Mouse (Mus musculus) adrenal gland, postnatal 36 days (tissue): Measurements from ENCODE around the gene Dlgap3. TPM values are rescaled to one million over a fixed set of nuclear protein-coding genes. Genes with fewer than 3 reads are reported as not detected.
A peak's percentile ranks its signal among the peaks of the same experiment; 100 is the strongest.

Source experiments
- DNase-seq, 2 experiments: peaks; one replicate each; pipeline ENCODE4 v3.0.0; 2021; ENCODE audit warnings: mixed read lengths in 1 of 2
- long read RNA-seq, 2 experiments: library from polyadenylated mRNA; stranded (forward); transcript quantifications; one replicate each; pipeline ENCODE4 v2.0.0; 2021; ENCODE audit warnings: borderline sequencing depth in 2 of 2
- total RNA-seq, 2 experiments: library from RNA; stranded (reverse); gene quantifications; 2 replicates each; pipeline ENCODE4 v1.2.3; 2021

Gene Dlgap3
- 1 to 10 TPM; 3.1 to 5.6 TPM for total RNA-seq
- long read RNA-seq, experiment 1, partial matches to known transcripts = 2 of 2 reads
- long read RNA-seq, experiment 1, other reads (novel, unspliced or antisense) = 0 of 2 reads
- long read RNA-seq, experiment 2, partial matches to known transcripts = 0 of 4 reads
- long read RNA-seq, experiment 2, other reads (novel, unspliced or antisense) = 3 of 4 reads

GRCm38 (mm10) chr4:127168914-127169345, at the start of gene Dlgap3:
TSS of gene Dlgap3 (plus strand) at chr4:127169204.
- DNase-seq = peak; percentile 54 to 69

GRCm38 (mm10) chr4:127123391-127123790, 45.6 kb upstream of the Dlgap3 start, which contains the start of gene Tmem35b:
TSS of gene Tmem35b (plus strand) at chr4:127123691.
- DNase-seq = no peak

- no peak for DNase-seq
Observed at GRCm38 (mm10) chr4:127124331-127124730, 44.7 kb upstream of the Dlgap3 start.

GRCm38 (mm10) chr4:127125834-127126463, 43.1 kb upstream of the Dlgap3 start:
- DNase-seq = peak; percentile 91 to 95

- DNase-seq = no peak
Observed at GRCm38 (mm10) chr4:127134687-127135086, 34.3 kb upstream of the Dlgap3 start.

GRCm38 (mm10) chr4:127137591-127137990, 31.4 kb upstream of the Dlgap3 start:
- DNase-seq = no peak

- DNase-seq = peak; percentile 46 to 68
Observed at GRCm38 (mm10) chr4:127138486-127138885, 30.5 kb upstream of the Dlgap3 start.

GRCm38 (mm10) chr4:127150031-127150430, 19.0 kb upstream of the Dlgap3 start:
- no peak for DNase-seq

GRCm38 (mm10) chr4:127153345-127153744, 15.7 kb upstream of the Dlgap3 start:
- no peak for DNase-seq

- no peak for DNase-seq
Observed at GRCm38 (mm10) chr4:127155757-127156156, 13.2 kb upstream of the Dlgap3 start.

GRCm38 (mm10) chr4:127157746-127158145, 11.3 kb upstream of the Dlgap3 start:
- DNase-seq = no peak

GRCm38 (mm10) chr4:127163926-127164325, 5.1 kb upstream of the Dlgap3 start:
- DNase-seq = no peak

GRCm38 (mm10) chr4:127167096-127167495, 1.9 kb upstream of the Dlgap3 start:
- DNase-seq = no peak

- no peak for DNase-seq
Observed at GRCm38 (mm10) chr4:127167731-127168130, 1.3 kb upstream of the Dlgap3 start.

- peak; percentile 61 to 66 for DNase-seq
Observed at GRCm38 (mm10) chr4:127168211-127168913, 642 bp upstream of the Dlgap3 start.

- peak in 1 of 2 experiments; percentile 8 for DNase-seq
Observed at GRCm38 (mm10) chr4:127169346-127170221, 580 bp downstream of the Dlgap3 start.

- DNase-seq = no peak
Observed at GRCm38 (mm10) chr4:127170866-127171265, 1.9 kb downstream of the Dlgap3 start.

- no peak for DNase-seq
Observed at GRCm38 (mm10) chr4:127171341-127171905, 2.4 kb downstream of the Dlgap3 start.

GRCm38 (mm10) chr4:127172119-127172518, 3.1 kb downstream of the Dlgap3 start:
- no peak for DNase-seq

GRCm38 (mm10) chr4:127172614-127173013, 3.6 kb downstream of the Dlgap3 start:
- DNase-seq = no peak

- peak; percentile 83 to 86 for DNase-seq
Observed at GRCm38 (mm10) chr4:127173461-127173860, 4.5 kb downstream of the Dlgap3 start.
